Mouse (Mus musculus) limb, embryonic 10.5 days (tissue): Measurements from ENCODE around the gene Sprr2j-ps. TPM values are rescaled to one million over a fixed set of nuclear protein-coding genes. Genes with fewer than 3 reads are reported as not detected.

ENCODE experiments used
- DNase-seq: peaks from one replicate; pipeline ENCODE4 v3.0.0-alpha.2; 2017; ENCODE audit warnings: low spot score
- H3K27ac ChIP-seq: fragments of 300-500 bp; sonication (generic); 2 replicates; pipeline ENCODE4 v1.5.1; 2016; ENCODE audit warnings: mild to moderate bottlenecking
- H3K27me3 ChIP-seq: fragments of 300-500 bp; sonication (generic); 2 replicates; pipeline ENCODE4 v1.6.1; 2016; ENCODE audit warnings: low read depth, mild to moderate bottlenecking; ENCODE audit not compliant: poor library complexity, severe bottlenecking
- H3K36me3 ChIP-seq: fragments of 300-500 bp; sonication (generic); 2 replicates; pipeline ENCODE4 v1.6.1; 2016; ENCODE audit warnings: mild to moderate bottlenecking, moderate library complexity
- H3K4me1 ChIP-seq: fragments of 300-500 bp; sonication (generic); 2 replicates; pipeline ENCODE4 v1.6.1; 2016
- H3K4me3 ChIP-seq: fragments of 300-500 bp; sonication (generic); 2 replicates; pipeline ENCODE4 v1.5.1; 2016; ENCODE audit warnings: mild to moderate bottlenecking, moderate library complexity
- H3K9me3 ChIP-seq: fragments of 300-500 bp; sonication (generic); replicated peaks from 2 replicates; pipeline ENCODE4 v1.6.1; 2016; ENCODE audit warnings: mild to moderate bottlenecking
- WGBS: fragments of 180-500 bp; shearing (Covaris S2); methylation state at CpG from one replicate; pipeline ENCODE4 v1.1.7; 2016; 5-methylcytosine and 5-hydroxymethylcytosine counted together
- polyA plus RNA-seq: library from polyadenylated mRNA; unstranded; fragments of >200 nt; fragmentation: Nextera tagmentation; extraction: Ambion mirVana; gene quantifications from 2 replicates; pipeline ENCODE4 v1.2.1, GENCODE M21; 2016

Gene Sprr2j-ps
- not detected in 2 replicates for polyA plus RNA-seq

DNA sequence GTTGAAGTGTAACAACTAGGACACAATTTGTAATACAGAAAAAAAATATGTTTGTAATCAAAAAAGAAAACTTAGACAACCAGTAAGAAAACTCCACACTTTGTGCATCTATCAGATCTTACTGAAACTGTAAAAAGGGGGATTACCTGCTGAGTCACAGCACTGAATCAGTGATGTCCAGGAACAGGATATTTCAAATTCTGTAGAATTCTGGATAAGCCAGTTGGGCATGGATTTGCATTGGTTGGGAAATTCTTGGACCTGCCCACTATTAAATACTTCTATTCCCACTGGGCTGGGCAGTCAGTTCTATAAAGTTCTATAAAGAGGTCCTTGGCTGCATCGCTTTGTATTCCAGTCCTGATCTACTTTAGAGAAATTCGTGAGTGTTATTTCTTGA is at the start of gene Sprr2j-ps:
Gene Sprr2j-ps, plus strand, starts transcription at position 301 of the 400 bp plus-strand sequence.
- Histone ChIP-seq H3K27me3 (no peaks in the 10 kb centered on the region), H3K36me3 (no peaks in the 10 kb centered on the region), H3K27ac (no peak within 1 kb of the TSS), H3K9me3 (no peaks in the 10 kb centered on the region), H3K4me3 (no peak within 1 kb of the TSS), H3K4me1 (no peaks in the 10 kb centered on the region)
- 96% methylated on average over 2 of the region's 2 CpGs for WGBS
- no peak for DNase-seq

DNA sequence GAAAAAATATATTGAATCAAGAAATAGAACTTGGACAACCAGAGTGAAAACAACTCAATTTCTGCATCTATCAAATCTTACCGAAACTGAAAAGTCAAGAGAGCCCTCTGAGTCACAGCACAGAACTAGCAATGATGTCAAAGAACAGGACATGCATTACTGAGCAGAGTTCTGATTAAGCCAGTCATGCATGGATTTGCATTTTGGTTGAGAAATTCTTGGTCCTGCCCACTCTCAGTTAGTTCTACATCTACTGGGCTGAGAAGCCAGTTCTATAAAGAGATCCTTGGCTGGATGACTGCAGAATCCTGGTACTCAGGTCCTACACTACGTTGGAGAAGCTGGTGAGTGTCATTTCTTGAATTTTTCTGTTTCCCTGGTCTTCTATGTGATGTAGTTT is 44.3 kb upstream of the Sprr2j-ps start:
- H3K4me3 ChIP-seq = no peak overlapping the region
- no peaks in the 10 kb centered on the region for H3K9me3 ChIP-seq
- H3K4me1 ChIP-seq = no peaks in the 10 kb centered on the region
- H3K36me3 ChIP-seq = no peaks in the 10 kb centered on the region
- H3K27ac ChIP-seq = no peak overlapping the region
- WGBS = 86% methylated on average over 2 of the region's 2 CpGs
- H3K27me3 ChIP-seq = no peaks in the 10 kb centered on the region
- no peak for DNase-seq

DNA sequence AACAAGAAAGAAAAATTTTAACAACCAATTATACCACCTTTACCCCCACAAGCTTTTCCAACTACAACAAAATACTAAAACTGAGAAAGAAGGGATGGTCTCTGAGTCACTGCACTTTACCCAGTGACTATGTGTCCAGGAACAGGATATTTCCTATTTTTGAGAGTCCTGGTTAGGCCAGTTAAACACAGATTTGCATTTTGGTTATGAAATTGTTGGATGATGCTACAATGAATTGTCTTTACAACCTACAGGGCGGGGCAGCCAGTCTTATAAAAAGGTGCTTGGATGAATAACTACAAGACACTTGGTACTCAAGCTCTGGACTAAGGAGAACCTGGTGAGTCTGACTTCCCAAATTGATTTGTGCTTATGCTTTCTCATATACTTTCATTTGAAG is 32.5 kb upstream of the Sprr2j-ps start, which contains the start of gene Sprr2h:
Gene Sprr2h, plus strand, starts transcription at position 301 of the 400 bp plus-strand sequence.
- H3K27ac ChIP-seq = no peak within 1 kb of the TSS
- H3K27me3 ChIP-seq = no peaks in the 10 kb centered on the region
- H3K36me3 ChIP-seq = no peaks in the 10 kb centered on the region
- H3K4me1 ChIP-seq = no peaks in the 10 kb centered on the region
- no peaks in the 10 kb centered on the region for H3K9me3 ChIP-seq
- WGBS = 88% methylated on average over 1 of the region's 1 CpGs
- H3K4me3 ChIP-seq = no peak within 1 kb of the TSS
- no peak for DNase-seq

DNA sequence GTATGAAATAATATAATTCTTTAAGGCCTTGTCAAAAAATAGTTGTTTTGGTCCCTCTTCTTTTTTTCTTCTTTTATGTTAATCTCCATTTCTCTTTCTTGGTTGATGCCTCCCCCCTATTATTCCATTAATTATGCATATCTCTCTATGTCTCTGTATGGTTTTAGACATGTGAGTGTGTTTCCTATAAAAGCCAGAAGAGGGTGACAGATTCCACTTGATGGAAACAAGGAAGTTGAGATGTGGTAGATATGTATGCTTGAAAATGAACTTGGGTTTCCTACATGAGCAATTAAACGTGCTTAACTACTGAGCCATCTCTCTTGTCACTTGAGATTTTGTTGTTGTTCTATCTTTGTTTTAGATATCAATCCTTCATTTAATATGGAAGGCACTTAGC is 23.6 kb upstream of the Sprr2j-ps start:
- Histone ChIP-seq H3K27ac (no peak overlapping the region), H3K9me3 (no peaks in the 10 kb centered on the region), H3K27me3 (no peaks in the 10 kb centered on the region), H3K36me3 (no peaks in the 10 kb centered on the region), H3K4me3 (no peak overlapping the region), H3K4me1 (no peaks in the 10 kb centered on the region)
- no peak for DNase-seq
- WGBS = 59% methylated on average over 1 of the region's 1 CpGs

DNA sequence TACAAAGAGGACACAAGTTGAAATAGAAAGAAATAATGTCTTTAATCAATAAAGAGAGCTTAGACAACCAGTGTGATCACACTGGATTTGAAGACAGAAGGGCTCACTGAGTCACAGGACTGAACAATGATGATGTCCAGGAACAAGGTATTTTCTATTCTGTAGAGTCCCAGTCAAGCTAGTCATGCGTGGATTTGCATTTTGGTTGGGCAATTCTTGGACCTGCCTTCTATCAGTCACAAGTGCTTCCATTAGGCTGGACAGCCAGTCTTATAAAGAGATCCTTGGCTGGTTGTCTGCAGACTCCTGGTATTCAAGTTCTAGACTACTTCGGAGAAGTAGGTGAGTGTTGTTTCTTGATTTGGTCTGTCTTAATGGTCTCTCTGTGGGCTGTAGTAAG is 10.2 kb upstream of the Sprr2j-ps start, which contains the start of gene Sprr2i:
Gene Sprr2i, plus strand, starts transcription at position 301 of the 400 bp plus-strand sequence.
- Histone ChIP-seq H3K27me3 (no peaks in the 10 kb centered on the region), H3K4me1 (no peaks in the 10 kb centered on the region), H3K36me3 (no peaks in the 10 kb centered on the region), H3K4me3 (no peak within 1 kb of the TSS), H3K27ac (no peak within 1 kb of the TSS), H3K9me3 (no peaks in the 10 kb centered on the region)
- WGBS = 92% methylated on average over 2 of the region's 2 CpGs
- DNase-seq = no peak

DNA sequence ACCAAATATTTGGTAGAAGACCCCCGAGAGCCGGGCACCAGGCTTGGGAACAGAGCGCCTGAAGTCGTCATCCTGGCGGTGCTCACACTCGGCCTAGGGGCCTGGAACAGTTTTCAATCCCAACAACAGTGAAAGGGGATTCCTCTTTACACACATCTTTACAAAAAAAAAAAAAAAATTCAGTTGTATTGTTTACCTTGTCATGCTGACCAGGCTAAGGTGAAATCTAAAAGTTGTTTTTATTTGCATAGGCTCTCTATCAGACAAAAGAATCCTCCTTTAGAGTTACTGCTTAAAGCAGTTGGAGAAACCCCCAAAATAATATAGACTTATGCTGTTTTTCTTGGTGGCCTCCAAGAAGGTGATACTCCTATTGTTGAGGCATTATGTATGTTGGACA is 11.4 kb downstream of the Sprr2j-ps start, which contains the start of gene Gm9774:
Gene Gm9774, minus strand, starts transcription at position 101 of the 400 bp plus-strand sequence.
- H3K27ac ChIP-seq = no peak within 1 kb of the TSS
- H3K27me3 ChIP-seq = no peaks in the 10 kb centered on the region
- H3K4me3 ChIP-seq = no peak within 1 kb of the TSS
- H3K36me3 ChIP-seq = no peaks in the 10 kb centered on the region
- H3K9me3 ChIP-seq = no peaks in the 10 kb centered on the region
- H3K4me1 ChIP-seq = no peaks in the 10 kb centered on the region
- WGBS = 93% methylated on average over 6 of the region's 6 CpGs
- no peak for DNase-seq

DNA sequence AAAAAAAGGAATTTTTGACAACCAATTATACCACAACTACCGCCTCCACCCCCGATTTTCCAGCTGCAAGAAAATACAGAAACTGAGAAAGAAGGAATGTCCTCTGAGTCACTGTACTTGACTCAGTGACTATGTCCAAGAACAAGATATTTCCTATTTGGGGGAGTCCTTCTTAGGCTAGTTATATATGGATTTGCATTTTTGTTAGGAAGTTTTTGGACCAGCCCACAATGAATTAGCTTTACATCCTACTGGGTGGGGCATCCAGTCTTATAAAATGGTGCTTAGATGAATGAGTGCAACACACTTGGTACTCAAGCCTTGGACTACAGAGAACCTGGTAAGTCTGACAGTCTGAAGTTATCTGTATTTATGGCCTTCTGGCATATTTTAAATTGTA is 14.4 kb downstream of the Sprr2j-ps start, which contains the start of gene Sprr2k:
Gene Sprr2k, plus strand, starts transcription at position 301 of the 400 bp plus-strand sequence.
- H3K4me3 ChIP-seq = no peak within 1 kb of the TSS
- WGBS = 94% methylated on average over 2 of the region's 2 CpGs
- H3K4me1 ChIP-seq = no peaks in the 10 kb centered on the region
- H3K27ac ChIP-seq = no peak within 1 kb of the TSS
- no peaks in the 10 kb centered on the region for H3K9me3 ChIP-seq
- H3K27me3 ChIP-seq = no peaks in the 10 kb centered on the region
- DNase-seq = no peak
- H3K36me3 ChIP-seq = no peaks in the 10 kb centered on the region

DNA sequence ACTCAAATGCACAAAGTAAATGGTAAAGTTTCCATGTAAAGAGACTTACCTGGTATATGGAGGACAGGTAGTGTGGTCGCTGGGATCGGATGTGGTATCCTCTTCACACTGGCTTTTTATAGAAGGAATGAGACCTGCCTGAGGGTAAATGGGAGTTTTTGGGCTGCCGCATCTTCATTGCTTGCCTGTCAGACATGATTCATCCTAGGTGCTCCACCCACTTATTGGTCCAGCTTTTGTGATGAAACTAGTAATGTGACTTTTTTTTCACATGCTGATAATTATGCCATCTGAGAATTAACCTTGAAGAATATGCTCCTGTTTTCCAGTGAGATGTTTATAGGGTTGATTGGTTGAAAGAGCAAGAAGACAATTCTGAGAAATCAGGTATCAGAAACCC is 20.8 kb downstream of the Sprr2j-ps start, which contains the start of gene Sprr1b:
Gene Sprr1b, minus strand, starts transcription at position 101 of the 400 bp plus-strand sequence.
- WGBS = 90% methylated on average over 3 of the region's 3 CpGs
- Histone ChIP-seq H3K4me1 (no peaks in the 10 kb centered on the region), H3K27me3 (no peaks in the 10 kb centered on the region)

DNA sequence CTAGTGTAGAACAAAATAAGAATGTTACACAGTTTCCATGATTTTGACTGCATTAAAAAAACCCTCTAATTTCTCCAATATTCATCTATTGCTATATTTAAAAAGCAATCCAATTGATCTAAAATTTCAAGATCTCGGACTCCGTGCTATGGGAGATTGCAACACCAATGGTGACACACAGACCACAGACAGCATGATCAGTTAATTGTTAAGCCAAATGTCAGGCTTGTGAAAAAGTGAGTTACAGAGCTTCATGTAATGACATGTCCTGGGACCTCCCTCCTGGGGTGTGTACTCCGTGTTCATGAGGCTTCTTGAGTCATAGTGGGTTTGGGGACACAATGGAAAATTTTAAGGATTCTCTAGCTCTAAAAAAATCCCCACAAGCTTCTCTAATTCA is 22.3 kb downstream of the Sprr2j-ps start:
- no peak overlapping the region for H3K4me3 ChIP-seq
- no peak overlapping the region for H3K27ac ChIP-seq
- WGBS = 89% methylated on average over 3 of the region's 3 CpGs
- no peak for DNase-seq
- no peaks in the 10 kb centered on the region for H3K27me3 ChIP-seq
- no peaks in the 10 kb centered on the region for H3K9me3 ChIP-seq
- no peaks in the 10 kb centered on the region for H3K4me1 ChIP-seq
- no peaks in the 10 kb centered on the region for H3K36me3 ChIP-seq

More for the DNA sequence above, 20.8 kb downstream of the Sprr2j-ps start, which contains the start of gene Sprr1b:
- H3K36me3 ChIP-seq = no peaks in the 10 kb centered on the region
- H3K27ac ChIP-seq = no peak within 1 kb of the TSS
- H3K9me3 ChIP-seq = no peaks in the 10 kb centered on the region
- H3K4me3 ChIP-seq = no peak within 1 kb of the TSS
- DNase-seq = no peak

DNA sequence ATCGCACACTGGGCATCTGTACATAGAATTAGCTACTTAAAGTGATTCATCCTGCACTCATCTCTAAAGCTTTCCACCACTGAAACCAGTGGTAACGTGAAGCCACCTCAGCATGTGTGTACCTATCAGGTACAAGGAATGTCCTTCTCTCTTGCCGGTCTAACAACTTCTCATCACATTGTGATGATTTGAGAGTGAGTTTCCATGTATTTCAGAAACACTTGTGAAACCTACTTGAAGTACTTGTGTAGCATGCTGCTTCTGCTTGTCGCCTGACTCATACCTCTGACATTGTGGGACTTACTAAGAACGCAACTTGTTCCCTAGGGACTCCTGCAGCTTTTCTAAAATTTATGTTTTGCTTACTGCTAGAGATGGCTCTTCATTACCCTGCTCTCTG is 37.3 kb downstream of the Sprr2j-ps start:
- 89% methylated on average over 5 of the region's 5 CpGs for WGBS
- H3K4me3 ChIP-seq = no peak overlapping the region
- no peaks in the 10 kb centered on the region for H3K9me3 ChIP-seq
- no peaks in the 10 kb centered on the region for H3K27me3 ChIP-seq
- H3K4me1 ChIP-seq = no peaks in the 10 kb centered on the region
- no peaks in the 10 kb centered on the region for H3K36me3 ChIP-seq
- no peak for DNase-seq
- H3K27ac ChIP-seq = no peak overlapping the region

DNA sequence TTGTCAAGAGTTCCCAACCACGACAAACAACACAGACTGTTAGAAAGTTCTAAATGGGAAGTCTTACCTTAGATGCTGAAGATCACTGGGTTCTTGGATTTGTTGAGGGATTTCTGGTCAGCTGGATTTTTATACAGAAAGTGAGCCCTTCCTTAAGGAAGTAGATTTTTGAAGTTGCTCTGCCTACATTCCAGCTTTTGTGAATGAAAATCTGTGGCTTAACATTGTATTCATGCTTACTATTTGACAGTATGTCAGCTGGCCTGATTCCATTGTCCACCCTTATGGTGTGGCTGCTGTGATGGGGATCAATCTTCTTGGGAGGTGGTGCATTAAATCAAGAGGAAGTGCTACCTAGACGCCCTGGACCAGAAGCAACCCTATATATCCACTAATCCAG is 40.7 kb downstream of the Sprr2j-ps start, which contains the start of gene Sprr3:
Gene Sprr3, minus strand, starts transcription at position 101 of the 400 bp plus-strand sequence.
- H3K4me1 ChIP-seq = no peaks in the 10 kb centered on the region
- H3K9me3 ChIP-seq = no peaks in the 10 kb centered on the region
- no peak within 1 kb of the TSS for H3K27ac ChIP-seq
- no peaks in the 10 kb centered on the region for H3K27me3 ChIP-seq
- no peak within 1 kb of the TSS for H3K4me3 ChIP-seq
- DNase-seq = no peak
- WGBS = 75% methylated on average over 2 of the region's 2 CpGs
- H3K36me3 ChIP-seq = no peaks in the 10 kb centered on the region

DNA sequence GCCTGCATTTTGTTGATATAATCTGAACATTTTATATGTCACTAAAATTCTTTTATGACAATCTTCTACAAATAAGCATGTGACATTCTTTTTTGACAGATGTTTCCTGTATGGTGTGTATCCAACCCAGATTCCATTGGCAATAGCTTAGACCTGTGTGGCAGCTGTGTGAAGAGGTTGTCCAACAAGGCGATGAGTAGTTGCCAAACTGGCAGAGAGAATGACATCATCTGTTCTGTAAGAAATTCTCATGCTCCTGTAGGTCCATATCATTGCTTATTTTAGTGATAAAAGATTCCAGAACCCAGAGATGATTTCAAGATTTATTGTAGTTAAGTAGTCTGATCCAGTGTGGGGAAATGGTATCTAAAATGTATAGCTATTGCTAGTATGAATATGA is 48.7 kb downstream of the Sprr2j-ps start:
- Histone ChIP-seq H3K27me3 (no peaks in the 10 kb centered on the region), H3K36me3 (no peaks in the 10 kb centered on the region), H3K9me3 (no peaks in the 10 kb centered on the region), H3K4me1 (no peaks in the 10 kb centered on the region), H3K4me3 (no peak overlapping the region), H3K27ac (no peak overlapping the region)
- DNase-seq = no peak
- 96% methylated on average over 1 of the region's 1 CpGs for WGBS

DNA sequence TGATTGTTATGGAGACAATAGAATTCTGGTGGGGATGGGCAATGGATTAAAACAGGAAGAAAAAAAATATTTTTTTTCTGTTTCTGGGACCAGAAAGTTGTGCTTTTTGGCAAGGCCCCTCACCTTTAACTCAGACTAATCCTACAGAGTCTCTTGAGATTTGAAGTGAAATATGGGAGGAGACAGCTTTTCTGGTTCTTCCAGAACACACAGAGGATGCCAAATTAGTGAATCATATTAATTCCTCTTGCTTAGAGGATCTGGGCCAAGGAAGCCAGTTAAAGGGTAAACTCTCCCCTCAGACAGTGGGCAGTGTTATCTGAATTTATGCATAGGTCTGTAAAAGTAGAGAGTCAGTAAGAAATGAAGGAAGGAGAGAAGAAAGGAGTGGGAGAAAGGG is 49.5 kb downstream of the Sprr2j-ps start:
- Histone ChIP-seq H3K36me3 (no peaks in the 10 kb centered on the region), H3K4me3 (no peak overlapping the region), H3K4me1 (no peaks in the 10 kb centered on the region), H3K27me3 (no peaks in the 10 kb centered on the region), H3K9me3 (no peaks in the 10 kb centered on the region), H3K27ac (no peak overlapping the region)
- DNase-seq = no peak
